ENCODE assay signal across 18 mouse cellular contexts in the genomic region with DNA sequence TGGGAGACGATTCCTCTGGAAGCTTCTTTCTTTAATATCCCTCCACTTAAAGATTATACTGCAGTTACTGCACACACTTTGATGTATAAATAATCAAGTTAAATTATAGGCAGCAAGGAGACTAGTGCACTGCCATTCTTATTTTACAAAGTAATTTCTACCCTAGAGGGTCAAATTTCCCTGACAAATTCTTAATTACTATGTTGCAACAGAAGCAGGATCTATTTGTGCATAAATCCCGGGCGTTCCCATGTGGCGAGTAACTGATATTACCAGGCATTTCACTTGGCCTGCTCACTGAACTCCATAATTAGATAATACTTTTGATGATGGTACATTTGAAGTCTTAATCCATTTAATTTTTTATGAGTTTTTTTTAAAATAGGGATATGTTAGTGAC.
DNase-seq lines count a peak whose midpoint lies in the region; ATAC-seq and TF ChIP-seq lines count a peak whose summit lies in the region.
"Had no signal": no experiment of that assay in that cellular context is flagged by ENCODE, and none has a peak within 500 bp of the region (broad histone marks: within the 10 kb centered on the region; RNA-seq: fewer than 3 reads in every experiment).

No protein-coding gene starts in this region.

- no peak overlapping the region for H3K4me2 ChIP-seq in hindbrain, embryonic 14.5 days (replicated peaks)
- no peak overlapping the region for H3K4me2 ChIP-seq in hindbrain, embryonic 16.5 days (ENCODE audit: low read length)
- H3K4me2 ChIP-seq in midbrain, embryonic 14.5 days (ENCODE audit: low read length), result no peak overlapping the region
- H3K4me2 ChIP-seq in midbrain, embryonic 11.5 days, result no peak overlapping the region
- H3K4me2 ChIP-seq in midbrain, postnatal 0 days (ENCODE audit: low read depth, low read length, poor library complexity, severe bottlenecking), result no peak overlapping the region
- H3K4me2 ChIP-seq: heart, embryonic 12.5 days; hindbrain, embryonic 13.5 days had no signal

- peak; percentile 51 for DNase-seq in hindbrain, embryonic 14.5 days (ENCODE audit: low spot score)
- peak; percentile 58 for DNase-seq in midbrain, embryonic 14.5 days
- no peak for DNase-seq in midbrain, embryonic 11.5 days (ENCODE audit: low spot score, missing footprints)
- DNase-seq in brain, embryonic 14.5 days (ENCODE audit: low read depth), result peak; percentile 60
- DNase-seq in midbrain, postnatal 0 days (ENCODE audit: low spot score), result no peak
- DNase-seq: adrenal gland, postnatal 14 days; cerebellum, adult 18-20 months; cerebellum, adult 9-11 months; cerebellum, postnatal 36 days; forebrain, postnatal 0 days; gastrocnemius, postnatal 14 days; heart, postnatal 36 days had no signal

- no peak overlapping the region for H3K9ac ChIP-seq in hindbrain, embryonic 14.5 days
- H3K9ac ChIP-seq in hindbrain, embryonic 16.5 days (ENCODE audit: low read depth, low read length), result no peak overlapping the region
- no peak overlapping the region for H3K9ac ChIP-seq in midbrain, embryonic 14.5 days (replicated peaks; ENCODE audit: low read length)
- H3K9ac ChIP-seq in midbrain, embryonic 11.5 days (ENCODE audit: low read length), result no peak overlapping the region
- H3K9ac ChIP-seq in midbrain, postnatal 0 days (replicated peaks; ENCODE audit: low read length, poor library complexity, severe bottlenecking), result no peak overlapping the region
- H3K9ac ChIP-seq: forebrain, postnatal 0 days; heart, embryonic 12.5 days; hindbrain, embryonic 13.5 days had no signal

- H3K27me3 ChIP-seq in hindbrain, embryonic 14.5 days (ENCODE audit: control insufficient read depth, insufficient read depth, low read length), result no peaks in the 10 kb centered on the region
- no peaks in the 10 kb centered on the region for H3K27me3 ChIP-seq in hindbrain, embryonic 16.5 days (replicated peaks; ENCODE audit: control insufficient read depth, insufficient read depth, low read length)
- H3K27me3 ChIP-seq in midbrain, embryonic 14.5 days (ENCODE audit: control insufficient read depth, insufficient read depth, low read length), result no peaks in the 10 kb centered on the region
- H3K27me3 ChIP-seq in midbrain, embryonic 11.5 days (ENCODE audit: control insufficient read depth, insufficient read depth, low read length), result no peaks in the 10 kb centered on the region
- H3K27me3 ChIP-seq in midbrain, postnatal 0 days (ENCODE audit: insufficient read depth, low read length), result no peaks in the 10 kb centered on the region
- H3K27me3 ChIP-seq: CH12.LX; heart, embryonic 12.5 days; hindbrain, embryonic 13.5 days; Patski had no signal

- no peak overlapping the region for H3K27ac ChIP-seq in hindbrain, embryonic 14.5 days
- H3K27ac ChIP-seq in hindbrain, embryonic 16.5 days (ENCODE audit: low read depth, low read length), result no peak overlapping the region
- no peak overlapping the region for H3K27ac ChIP-seq in midbrain, embryonic 14.5 days (replicated peaks; ENCODE audit: low read depth, low read length)
- H3K27ac ChIP-seq in midbrain, embryonic 11.5 days (ENCODE audit: low read depth, low read length), result no peak overlapping the region
- H3K27ac ChIP-seq in midbrain, postnatal 0 days (ENCODE audit: low read depth, low read length), result no peak overlapping the region
- H3K27ac ChIP-seq: hindbrain, embryonic 13.5 days had no signal

- no peak overlapping the region for H3K4me3 ChIP-seq in hindbrain, embryonic 14.5 days (replicated peaks; ENCODE audit: low read length)
- no peak overlapping the region for H3K4me3 ChIP-seq in hindbrain, embryonic 16.5 days (ENCODE audit: low read length)
- H3K4me3 ChIP-seq in midbrain, embryonic 14.5 days (replicated peaks; ENCODE audit: low read depth, low read length), result no peak overlapping the region
- H3K4me3 ChIP-seq in midbrain, embryonic 11.5 days (ENCODE audit: low read depth, low read length), result no peak overlapping the region
- H3K4me3 ChIP-seq in midbrain, postnatal 0 days (ENCODE audit: low read depth, low read length), result no peak overlapping the region
- H3K4me3 ChIP-seq: heart, embryonic 12.5 days; hindbrain, embryonic 13.5 days had no signal

- no peaks in the 10 kb centered on the region for H3K36me3 ChIP-seq in hindbrain, embryonic 14.5 days (replicated peaks; ENCODE audit: control insufficient read depth, insufficient read depth)
- no peaks in the 10 kb centered on the region for H3K36me3 ChIP-seq in hindbrain, embryonic 16.5 days (ENCODE audit: control insufficient read depth, insufficient read depth, low read length)
- H3K36me3 ChIP-seq in midbrain, embryonic 14.5 days (ENCODE audit: control insufficient read depth, insufficient read depth, low read length), result no peaks in the 10 kb centered on the region
- H3K36me3 ChIP-seq in midbrain, embryonic 11.5 days (ENCODE audit: control insufficient read depth, insufficient read depth, low read length), result no peaks in the 10 kb centered on the region
- H3K36me3 ChIP-seq in midbrain, postnatal 0 days (ENCODE audit: insufficient read depth, low read length), result no peaks in the 10 kb centered on the region
- H3K36me3 ChIP-seq: heart, embryonic 12.5 days; hindbrain, embryonic 13.5 days had no signal

- no peak for ATAC-seq in hindbrain, embryonic 14.5 days (ENCODE audit: low FRiP score)
- no peak for ATAC-seq in hindbrain, embryonic 16.5 days
- ATAC-seq in midbrain, embryonic 14.5 days (ENCODE audit: low FRiP score, low TSS enrichment), result peak; percentile 70; the same call in 1 of the 2 replicates
- ATAC-seq in midbrain, embryonic 11.5 days (ENCODE audit: low FRiP score), result no peak
- no peak for ATAC-seq in midbrain, postnatal 0 days (ENCODE audit: low FRiP score)
- ATAC-seq: activated CD4-positive, CD25-positive, alpha-beta regulatory T cell, adult 4 months; forebrain, postnatal 0 days; Patski had no signal

- no peaks in the 10 kb centered on the region for H3K4me1 ChIP-seq in hindbrain, embryonic 14.5 days (replicated peaks; ENCODE audit: control insufficient read depth, insufficient read depth, low read length)
- no peaks in the 10 kb centered on the region for H3K4me1 ChIP-seq in hindbrain, embryonic 16.5 days (ENCODE audit: control insufficient read depth, insufficient read depth, low read depth, low read length)
- no peaks in the 10 kb centered on the region for H3K4me1 ChIP-seq in midbrain, embryonic 14.5 days (ENCODE audit: control insufficient read depth, insufficient read depth, low read length)
- H3K4me1 ChIP-seq in midbrain, embryonic 11.5 days (ENCODE audit: control insufficient read depth, insufficient read depth, low read length), result no peaks in the 10 kb centered on the region
- H3K4me1 ChIP-seq in midbrain, postnatal 0 days (ENCODE audit: insufficient read depth, low read length), result no peaks in the 10 kb centered on the region
- H3K4me1 ChIP-seq: heart, embryonic 12.5 days; hindbrain, embryonic 13.5 days had no signal

- WGBS in hindbrain, embryonic 14.5 days, result 61% methylated on average over 4 of the region's 4 CpGs
- WGBS in hindbrain, embryonic 16.5 days, result 60% methylated on average over 4 of the region's 4 CpGs
- 59% methylated on average over 4 of the region's 4 CpGs for WGBS in midbrain, embryonic 14.5 days
- WGBS in midbrain, embryonic 11.5 days, result 92% methylated on average over 4 of the region's 4 CpGs
- WGBS in midbrain, postnatal 0 days, result 47% methylated on average over 4 of the region's 4 CpGs

- no peaks in the 10 kb centered on the region for H3K9me3 ChIP-seq in hindbrain, embryonic 14.5 days (ENCODE audit: control insufficient read depth, low read length)
- H3K9me3 ChIP-seq in hindbrain, embryonic 16.5 days (ENCODE audit: control insufficient read depth, low read length), result no peaks in the 10 kb centered on the region
- no peaks in the 10 kb centered on the region for H3K9me3 ChIP-seq in midbrain, embryonic 14.5 days (ENCODE audit: control insufficient read depth, low read length)
- no peaks in the 10 kb centered on the region for H3K9me3 ChIP-seq in midbrain, embryonic 11.5 days (ENCODE audit: control insufficient read depth, low read length)
- no peaks in the 10 kb centered on the region for H3K9me3 ChIP-seq in midbrain, postnatal 0 days (ENCODE audit: low read length)
- H3K9me3 ChIP-seq: heart, embryonic 12.5 days; hindbrain, embryonic 13.5 days had no signal

- no peak for TF ChIP-seq POLR2A in brain, embryonic 14.5 days (IDR thresholded peaks at IDR 0.05; ENCODE audit: borderline replicate concordance, extremely low read depth, insufficient read depth, insufficient read length, poor library complexity, severe bottlenecking)

- TF ChIP-seq CTCF in brain, embryonic 14.5 days (IDR thresholded peaks at IDR 0.05; ENCODE audit: borderline replicate concordance, extremely low read depth, insufficient read depth, insufficient read length), result no peak
- peak; percentile 32; the same call in 1 of the 2 replicates for TF ChIP-seq CTCF in midbrain, postnatal 0 days (IDR thresholded peaks at IDR 0.05)

Comparison
In these comparisons a context has a peak if more than half of its experiments do, and no peak if none do; other contexts are left out.
1. DNase-seq: peak in hindbrain, embryonic 14.5 days (single experiment), midbrain, embryonic 14.5 days (single experiment) and brain, embryonic 14.5 days (single experiment); none in midbrain, embryonic 11.5 days (single experiment) and midbrain, postnatal 0 days (single experiment).